Mouse (Mus musculus): ENCODE measurements around the gene Selenon.

The Selenon gene

DNA sequence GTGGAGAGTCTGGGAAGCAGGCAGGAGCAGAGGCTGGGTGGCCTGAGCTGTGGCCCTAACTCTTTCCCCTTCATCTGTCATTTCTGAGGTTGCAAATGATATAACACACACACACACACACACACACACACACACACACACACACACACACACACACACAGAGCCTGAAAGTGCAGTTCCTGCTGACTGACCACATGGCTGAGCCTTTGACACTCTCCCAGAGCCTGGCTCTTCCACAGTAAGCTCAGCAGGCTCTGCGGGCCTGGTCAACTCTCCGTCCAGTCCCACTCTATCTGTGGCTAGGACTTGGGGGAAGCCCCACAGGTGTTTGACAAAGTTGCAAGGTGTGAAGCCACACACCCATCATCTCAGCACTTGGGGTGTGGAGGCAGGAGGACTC is 25.3 kb upstream of the Selenon start:
- no peak for DNase-seq

DNA sequence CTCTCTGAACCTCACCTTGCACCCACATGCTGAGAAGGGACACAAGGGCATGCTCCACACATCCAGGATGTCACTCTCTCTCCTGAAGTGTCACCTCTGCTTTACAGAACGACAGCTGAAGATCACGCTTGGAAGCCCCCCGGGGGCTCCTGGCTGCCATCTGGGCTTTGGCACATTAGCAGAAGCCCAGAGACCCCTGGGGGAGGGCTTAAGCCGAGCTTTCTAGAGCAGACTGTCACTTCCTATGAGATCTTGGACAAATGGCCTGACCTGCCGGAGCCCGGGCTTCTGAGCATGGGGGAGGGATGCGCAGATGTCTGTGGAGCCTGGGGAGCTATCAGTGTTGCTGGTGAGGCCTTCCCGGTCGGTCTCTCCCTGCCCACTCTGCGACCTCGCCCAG is 23.5 kb upstream of the Selenon start:
- DNase-seq: no peak

DNA sequence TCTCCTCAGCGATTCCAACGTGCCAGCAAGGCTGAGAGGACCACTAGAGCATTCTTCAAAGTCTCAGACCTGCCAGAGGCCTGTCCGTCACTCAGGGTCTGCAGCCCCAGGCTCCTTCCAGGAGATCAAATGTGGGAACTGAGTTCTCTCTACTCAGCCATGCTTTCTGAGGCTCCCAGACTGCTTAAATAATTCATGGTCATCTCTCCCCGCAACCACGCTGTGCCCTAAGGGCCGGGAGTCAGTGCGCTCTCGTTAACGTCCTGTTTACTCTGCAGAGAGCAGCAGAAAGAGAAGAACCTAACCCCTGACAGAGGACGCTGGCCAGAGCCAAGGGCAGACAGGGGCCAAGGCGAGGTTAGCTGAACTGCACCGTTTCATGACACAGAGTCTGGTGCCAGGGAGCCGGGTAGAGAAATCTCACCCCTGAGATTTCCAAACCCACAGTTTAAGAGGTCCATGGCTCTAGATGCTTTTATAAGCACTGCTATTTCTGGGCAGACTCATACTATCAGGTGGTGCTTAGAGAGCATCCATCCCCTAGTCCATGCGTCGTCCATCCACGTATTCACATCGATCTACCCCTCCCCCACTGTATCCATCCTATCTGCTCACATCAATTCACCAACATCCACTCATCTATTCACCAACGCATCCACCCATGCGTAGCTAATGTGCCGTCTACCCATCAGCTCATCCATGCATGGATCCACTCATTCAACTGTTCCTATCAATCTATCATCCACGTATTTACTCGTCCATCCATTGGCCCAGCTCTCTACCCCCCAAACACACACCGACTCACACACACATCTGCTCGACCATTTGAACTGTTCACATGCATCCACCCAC is 20.7 kb upstream of the Selenon start:
- DNase-seq: no peak

DNA sequence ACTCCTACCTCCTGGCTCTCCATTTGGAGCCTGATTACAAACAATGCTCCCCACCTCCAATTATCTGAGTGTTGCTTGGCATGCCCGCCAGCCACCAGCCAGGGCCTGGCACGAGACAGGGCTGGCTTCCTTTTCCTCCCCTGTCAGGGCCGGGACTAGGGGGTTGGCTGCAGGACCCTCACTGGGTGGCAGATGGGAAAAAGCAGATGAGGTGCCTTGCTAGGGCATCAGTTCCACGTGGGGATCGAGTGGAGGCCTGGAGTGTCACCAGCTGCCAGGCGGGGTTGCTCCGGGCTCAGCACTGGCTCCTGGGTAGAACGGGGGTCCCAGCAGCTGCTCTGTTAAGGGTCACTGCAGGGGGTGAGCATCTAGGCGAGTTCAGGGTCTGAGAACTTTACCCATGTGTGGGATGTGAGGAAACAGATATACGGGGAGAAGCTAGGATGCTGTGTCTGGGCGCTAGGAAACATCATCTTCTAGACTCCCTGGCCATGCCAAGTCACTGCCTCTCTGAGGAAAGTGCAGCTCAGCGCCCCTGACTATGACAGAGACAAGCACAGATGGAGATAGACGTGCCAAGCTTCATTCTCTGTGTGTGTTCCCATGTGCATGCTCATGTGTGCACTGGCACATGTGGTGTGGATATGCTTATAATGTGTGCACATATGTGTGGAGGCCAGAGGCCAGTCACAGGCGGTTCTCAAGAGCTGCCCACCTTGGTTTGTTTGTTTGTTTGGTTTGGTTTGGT is 18.9 kb upstream of the Selenon start:
- DNase-seq: no peak

DNA sequence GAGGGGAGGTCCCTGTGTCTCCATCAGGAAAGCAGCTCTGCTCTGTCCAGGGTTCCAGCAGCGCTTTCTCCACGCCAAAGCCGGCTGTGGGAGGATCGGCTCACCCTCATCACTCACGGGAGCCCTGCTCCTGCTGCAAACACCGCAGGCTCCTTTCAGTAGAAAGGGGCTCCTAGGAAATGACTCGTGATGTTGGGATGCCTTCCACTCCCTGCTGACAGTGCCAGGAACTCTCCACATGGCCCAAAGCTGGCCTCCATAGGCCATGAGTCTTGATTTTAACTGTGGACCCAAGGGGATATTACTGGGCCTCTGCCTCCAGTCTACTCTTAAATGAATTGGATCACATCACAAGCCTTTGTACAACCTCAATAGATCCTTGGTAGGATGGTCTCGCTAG is 17.9 kb upstream of the Selenon start:
- no peak for DNase-seq

DNA sequence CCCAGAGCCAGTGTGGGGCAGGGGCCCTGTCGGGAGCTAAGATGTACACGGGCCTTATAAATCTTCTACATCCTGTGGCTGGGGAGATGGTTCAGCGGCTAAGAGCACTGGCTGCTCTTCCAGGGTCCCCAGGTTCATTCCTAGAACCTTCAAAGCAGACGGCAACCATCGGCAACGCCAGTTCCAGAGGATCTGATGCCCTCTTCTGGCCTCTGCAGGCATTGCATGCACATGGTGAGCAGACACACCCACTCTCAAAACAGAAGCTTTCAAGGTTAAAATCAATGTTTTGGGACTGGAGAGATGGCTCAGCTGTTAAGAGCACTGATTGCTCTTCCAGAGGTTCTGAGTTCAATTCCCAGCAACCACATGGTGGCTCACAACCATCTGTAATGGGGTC is 17.2 kb upstream of the Selenon start:
- DNase-seq: no peak

DNA sequence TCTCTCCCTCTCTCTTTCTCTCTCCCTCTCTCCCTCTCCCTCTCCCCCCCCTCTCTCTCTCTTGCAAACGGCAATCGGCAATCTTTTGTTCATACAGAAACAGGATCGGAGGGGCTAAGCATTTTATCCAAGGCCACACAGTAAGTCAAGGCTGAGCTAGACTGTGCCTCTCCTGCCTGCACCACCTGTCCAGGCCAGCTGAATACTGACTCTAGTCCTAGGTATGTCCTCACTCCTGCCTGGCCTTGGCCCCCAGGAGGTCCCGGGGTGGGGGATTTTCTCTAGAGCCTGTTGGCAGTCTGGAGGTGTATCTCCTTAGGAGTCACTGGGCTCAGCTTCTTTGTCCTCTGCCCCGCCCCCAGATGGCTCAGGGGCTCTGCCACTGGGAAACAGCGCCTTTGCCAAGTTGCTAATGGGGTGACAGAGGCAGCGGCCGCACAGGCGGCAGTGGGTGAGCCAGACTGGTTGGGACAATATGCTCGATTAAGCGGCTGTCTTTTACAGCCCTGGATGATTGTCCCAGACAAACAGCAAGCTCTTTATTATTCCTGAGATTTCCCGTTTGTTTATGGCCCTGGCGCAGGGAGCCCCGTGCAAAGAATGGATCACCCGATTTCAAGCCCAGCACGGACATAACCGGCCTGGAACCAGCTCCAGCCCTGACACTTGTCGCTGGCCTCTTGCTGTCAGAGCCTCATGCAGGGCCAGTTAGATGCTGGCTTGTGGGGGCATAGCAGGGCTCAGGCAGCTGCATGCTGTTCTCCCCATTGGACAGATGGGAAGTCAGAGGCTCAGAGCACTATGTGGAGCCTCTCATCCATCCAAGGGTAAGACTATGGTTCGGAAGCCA is 15.6 kb upstream of the Selenon start:
- DNase-seq: no peak

DNA sequence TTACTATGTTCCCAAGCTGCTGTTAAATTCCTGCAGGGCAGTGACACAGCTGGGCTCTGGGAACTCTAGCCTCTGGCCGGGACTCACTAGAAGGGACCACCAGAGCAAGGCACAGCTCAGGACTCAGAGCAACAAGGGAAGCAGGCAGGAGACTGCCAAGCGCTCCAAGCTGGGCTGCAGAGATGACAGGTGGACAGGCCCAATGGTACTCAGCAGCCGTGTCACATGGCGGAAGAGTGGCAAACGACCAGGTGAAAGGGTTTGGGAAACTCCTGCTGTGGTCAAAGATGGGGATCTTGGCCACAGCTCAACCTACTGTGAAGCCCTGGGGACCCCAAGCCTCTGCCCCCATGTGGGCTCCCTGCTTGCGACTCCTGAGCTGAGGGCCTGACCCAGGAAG is 12.1 kb upstream of the Selenon start:
- no peak for DNase-seq

DNA sequence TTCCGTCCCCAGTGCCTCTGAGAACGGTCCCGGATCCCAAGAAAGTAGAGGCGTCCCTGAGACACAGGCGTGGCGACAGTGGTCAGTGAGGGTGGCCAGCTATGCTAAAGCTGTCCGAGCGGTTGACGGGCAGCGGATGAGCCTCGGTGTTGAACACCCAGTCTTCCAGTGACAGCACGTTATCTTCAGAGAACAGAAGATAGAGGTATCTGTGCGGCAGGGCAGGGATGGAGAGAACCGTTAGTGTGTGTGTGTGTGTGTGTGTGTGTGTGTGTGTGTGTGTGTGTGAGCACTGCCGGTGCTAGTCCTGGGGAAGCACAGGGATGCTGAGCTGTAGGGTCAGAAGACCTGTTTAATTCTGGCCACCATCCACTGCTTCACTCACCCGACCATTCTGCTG is 11.7 kb upstream of the Selenon start:
- DNase-seq: no peak

DNA sequence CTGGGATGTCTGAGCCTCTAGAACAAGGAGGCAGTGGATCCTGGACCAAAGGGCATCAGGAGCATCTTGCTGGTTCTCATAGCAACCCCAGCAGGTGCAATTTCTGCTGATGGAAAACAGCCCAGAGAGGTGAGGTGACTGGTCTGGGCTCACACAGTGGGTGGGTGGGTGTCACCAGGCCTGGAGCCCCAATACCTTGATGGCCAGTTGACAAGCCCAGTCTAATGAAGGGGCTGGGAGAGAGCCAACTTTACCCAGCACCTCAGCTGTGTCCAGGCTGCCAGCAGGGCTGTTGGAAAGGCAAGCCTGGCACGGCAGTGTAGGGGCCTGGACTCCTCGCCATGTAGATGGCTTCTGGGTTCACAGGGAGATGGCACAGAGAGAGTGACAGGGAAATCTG is 10.0 kb upstream of the Selenon start:
- DNase-seq: no peak

DNA sequence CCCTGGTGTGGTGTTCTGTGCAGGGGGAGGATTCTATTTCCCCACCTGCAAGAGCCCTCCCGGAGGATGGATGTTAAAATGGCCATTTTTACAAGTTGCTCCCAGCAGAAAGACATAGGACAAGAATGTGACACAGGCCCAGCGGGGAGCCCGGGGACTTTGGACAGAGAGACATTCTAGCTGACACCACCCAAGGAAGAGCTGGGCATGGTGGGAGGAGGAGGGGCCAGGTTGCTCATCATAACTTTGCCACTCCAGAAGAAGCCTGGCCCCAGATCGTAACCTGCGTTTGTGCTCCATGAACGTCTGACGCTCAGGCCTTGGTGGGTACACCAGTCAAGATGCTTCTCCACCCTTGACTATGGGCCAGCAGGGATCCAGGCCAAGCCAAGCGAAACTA is 8.7 kb upstream of the Selenon start:
- DNase-seq: no peak

DNA sequence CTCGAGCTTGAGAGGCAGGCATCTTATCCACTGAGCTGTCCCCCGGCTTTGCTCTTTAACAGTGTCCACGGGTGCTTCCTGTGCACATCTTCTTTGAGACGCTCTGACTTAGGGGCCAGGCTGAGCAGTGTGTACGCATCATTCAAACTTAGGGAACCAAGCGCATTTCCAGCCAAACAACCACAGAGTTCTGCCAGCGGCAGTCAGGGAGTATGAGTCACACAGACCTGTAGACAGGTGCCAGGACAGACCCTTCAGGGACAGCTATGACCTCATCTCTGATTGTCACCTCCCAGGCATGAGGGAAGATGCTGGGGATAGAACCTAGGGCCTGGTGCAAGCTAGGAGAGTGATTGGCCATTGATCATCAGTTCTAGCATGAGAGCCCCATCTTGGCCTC is 7.2 kb upstream of the Selenon start:
- DNase-seq: no peak

DNA sequence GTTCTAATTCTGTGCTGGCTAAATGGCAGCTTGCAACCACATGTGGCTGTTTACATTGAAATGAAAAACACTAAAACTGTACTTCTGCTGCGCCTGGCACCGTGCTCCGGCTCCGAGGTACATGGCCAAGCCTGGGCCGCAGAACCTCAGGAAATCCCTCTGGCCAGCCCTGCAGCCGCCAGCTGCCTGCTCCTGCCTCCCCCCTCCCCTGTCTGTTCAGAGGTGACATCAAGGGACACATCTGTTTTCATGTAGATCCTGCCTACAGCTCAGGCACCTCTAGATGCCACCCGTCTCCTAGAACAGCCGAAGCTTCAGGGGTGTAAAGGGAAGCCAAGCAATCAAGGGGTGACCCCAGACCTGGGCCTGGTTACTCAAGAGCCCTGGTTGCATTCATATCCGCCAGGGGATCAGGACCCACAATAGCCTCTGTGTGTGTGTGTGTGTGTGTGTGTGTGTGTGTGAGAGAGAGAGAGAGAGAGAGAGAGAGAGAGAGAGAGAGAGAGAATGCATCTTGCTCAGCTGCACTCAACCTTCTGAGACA is 6.7 kb upstream of the Selenon start:
- no peak for DNase-seq

DNA sequence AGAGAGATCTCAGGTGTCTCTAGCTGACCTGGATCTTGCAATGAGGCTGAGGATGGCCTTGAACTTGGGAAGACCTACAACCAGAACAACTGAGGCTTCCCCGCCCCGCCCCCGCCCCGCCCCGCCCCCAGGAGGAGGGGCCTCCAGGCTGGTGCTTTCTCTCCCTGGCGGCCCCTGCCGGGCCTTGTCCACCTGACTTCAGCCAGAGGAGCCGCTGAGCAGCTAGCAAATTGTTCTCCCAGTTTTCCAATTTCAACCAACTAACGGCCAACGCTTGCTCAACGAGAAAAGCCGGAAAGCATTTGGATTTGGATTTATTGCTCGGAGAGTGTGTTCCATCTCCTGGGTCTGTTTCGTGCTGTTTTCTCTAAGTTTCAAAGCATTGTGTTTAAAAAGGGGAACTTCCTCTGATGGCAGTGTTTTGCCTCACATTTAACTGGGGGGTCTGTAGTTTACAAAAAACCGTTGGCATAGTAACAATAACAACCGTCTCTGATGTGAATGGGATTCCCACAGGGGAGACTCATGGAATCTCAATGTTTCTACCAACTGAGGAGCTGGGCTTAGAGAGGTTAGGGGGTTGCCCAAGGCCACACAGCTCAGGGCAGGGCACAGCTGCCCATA is 5.8 kb upstream of the Selenon start:
- DNase-seq: no peak

DNA sequence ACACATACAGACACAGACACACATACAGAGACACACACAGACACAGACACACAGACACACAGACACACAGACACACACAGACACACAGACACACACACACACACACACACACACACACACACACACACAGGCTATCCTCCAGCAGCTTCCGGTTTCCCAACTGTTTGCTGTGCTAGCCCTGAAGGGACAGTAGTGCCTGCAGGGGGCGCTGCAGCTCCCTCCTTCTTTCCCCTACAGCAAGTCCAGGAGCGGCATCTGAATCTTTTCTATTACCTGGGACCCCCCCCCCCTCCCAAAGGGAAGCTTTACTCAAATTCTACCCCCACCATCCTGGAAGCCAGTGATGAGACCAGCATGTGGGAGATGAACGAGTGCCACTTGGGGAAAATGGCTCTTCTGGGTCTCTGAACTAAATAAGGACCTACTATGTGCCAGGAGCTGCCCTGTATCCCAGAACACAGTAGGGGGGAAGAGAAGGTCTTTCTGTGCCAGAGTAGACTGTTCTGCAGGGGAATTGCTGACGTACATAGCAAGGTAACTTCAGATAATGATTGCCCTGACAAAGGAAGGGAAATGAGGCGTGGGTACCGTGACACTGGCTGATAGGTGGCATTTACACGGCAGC is 4.1 kb upstream of the Selenon start:
- no peak for DNase-seq

DNA sequence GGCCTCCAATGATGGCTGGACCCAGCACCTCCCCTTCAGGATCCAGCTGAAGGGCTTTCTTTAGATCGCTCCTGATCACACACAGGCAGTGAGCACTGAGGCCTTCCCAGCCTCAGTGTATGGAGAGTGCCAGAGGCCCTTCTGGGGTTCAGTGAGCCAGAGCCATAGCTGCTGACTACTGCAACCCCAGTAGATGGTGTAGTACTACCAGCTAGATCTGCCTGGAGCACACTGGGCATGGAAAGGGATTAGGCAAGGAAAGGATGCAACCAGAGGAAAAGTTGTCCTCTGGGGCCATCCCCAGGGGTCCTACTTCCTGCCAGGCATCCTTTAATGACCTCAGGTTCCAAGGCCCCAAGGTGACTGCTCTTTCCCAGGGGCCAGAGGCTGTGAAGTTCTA is 1.7 kb upstream of the Selenon start:
- no peak for DNase-seq

DNA sequence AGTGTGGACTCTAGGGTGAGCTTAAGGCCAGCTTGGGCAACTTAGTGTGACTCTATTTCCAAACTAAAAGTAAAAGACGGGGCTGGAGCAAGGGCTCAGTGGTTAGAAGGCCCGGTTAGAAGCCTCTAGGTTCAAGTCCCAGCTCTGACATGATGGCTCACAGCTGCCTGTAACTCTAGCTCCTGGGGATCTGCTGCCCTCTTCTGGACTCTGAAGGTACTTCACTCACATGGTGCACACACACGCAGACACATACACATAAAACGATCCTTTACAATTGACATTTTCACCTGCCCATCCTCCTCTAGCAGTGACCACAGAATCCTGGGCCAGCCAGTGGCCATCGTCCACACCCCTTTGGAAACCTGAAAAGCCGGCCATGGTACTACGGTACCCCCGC is 2.1 kb downstream of the Selenon start:
- DNase-seq: no peak

DNA sequence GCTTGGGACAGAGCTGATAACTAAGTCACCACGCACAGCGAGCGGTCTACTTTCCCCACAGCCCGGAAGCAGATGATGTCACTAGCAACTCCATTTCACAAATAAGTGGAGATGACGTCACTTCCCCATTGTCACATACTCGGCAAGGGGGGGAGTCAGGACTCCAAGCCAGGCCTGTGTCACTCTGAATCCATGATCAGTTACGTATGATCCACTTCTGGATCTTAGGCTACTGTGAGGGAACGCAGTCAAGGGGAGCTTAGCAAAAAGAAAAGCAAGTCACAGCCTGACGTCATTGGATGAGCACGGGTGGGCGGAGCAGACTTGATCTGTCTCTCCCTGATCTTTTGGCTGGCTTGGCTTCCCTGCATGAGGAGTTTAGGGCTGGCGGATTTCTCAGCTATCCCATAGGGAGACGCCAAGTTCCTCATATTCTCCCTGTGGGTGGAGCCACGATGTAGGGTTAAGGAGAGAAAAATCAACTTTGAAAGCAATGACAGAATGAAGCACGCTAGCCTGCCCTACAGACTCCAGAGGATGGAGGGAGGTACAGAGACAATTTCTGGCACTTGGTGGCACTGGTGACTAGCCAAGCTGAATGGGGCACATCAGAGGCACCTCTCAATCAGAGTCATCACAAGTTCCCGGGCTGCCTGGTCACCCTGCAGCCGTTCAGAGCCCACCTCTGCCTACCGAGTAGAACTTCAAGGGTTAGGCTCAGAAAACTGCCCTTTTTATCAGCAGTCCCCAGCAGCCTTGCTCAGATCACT is 3.6 kb downstream of the Selenon start:
- DNase-seq: no peak

DNA sequence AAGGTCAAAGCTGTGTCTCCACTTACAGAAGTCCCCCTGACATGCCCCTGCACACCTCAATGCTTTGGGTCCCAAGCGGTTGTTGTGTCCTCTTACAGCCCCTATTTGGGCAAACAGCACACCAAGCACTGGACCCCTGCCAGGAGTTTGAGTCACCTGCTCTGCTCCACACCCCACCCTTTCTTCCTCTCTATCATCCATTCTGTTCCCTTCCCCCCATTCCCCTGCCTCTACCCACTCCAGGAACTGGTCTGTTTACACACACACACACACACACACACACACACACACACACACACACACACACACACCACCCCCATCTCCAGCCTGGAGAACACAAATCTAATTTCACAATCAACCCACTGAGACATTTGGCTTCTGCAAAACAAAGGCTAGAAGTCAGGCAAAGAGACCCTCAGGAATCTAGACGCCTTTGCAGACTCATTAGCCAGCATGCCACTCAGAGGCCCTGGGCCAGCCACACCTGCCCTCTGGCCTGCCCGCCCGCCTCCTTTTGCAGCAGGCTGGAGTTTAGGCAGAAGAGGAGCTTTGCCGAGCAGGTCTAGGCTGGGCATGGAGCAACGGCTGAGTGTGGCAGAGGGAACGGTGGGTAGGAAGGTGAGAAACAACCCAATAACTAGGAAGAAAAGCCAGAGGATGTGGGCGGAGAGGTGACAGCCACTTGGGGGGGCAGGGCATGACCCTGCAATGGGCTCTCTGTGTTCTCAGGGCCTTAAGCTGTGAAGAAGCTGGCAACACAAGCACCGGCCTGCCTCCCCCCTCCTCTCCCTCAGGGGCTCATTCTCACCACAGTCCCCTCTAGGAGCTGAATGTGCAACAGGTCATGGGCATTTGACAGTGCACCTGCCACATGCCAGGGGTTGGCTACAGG is 4.9 kb downstream of the Selenon start:
- DNase-seq: no peak

DNA sequence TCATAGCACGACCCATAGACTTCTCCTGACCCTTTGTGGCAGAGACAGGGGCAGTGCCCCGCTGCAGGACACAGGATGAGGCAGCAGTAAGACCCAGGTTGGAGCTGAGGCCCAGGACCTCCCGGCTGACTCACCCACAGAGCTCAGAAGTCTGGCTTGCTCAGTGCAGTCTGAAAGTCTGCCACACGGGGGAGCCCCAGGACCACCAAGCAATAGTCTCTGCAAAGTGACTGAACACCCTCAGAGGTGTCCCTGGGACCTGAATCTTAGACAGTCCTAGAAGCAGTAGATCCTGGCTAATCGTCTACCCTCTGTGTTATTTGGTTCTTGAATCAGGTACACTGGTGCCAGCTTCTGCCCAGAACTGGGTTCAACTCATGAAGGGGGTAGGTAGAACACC is 8.7 kb downstream of the Selenon start:
- DNase-seq: peak; percentile 86

Measured in right cerebral cortex, postnatal 25 days (tissue).